Mouse (Mus musculus): ENCODE measurements around the gene Myl12a.
A peak's percentile ranks its signal among the peaks of the same experiment; 100 is the strongest.
"Not testable (repeated sequence)": the region's sequence is repeated elsewhere in the genome, so short reads cannot be mapped to it uniquely, and the experiment has no call there.

The Myl12a gene

DNA sequence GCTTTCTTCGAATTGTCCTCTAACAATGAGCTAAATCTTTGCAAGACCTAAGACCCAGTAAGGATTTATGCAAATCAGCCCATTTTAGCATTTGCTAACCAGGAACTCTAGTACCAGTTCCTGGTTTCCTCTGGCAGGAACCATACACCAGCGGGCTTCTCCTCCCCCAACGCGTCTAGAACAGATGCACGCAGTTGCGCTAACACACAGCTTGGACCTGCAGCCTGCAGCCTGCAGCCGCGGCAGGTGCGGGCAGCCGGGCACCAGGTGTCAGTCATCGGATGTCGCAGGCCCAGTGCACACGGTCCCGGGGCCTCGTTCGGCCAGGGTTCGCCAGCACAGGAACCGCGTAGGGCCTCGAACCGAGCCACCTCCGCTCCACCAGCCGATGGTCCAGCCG, 12.7 kb downstream of the Myl12a start:
- peak; percentile 59 to 67 for DNase-seq (ENCODE audit: low spot score in 2 of 2)

DNA sequence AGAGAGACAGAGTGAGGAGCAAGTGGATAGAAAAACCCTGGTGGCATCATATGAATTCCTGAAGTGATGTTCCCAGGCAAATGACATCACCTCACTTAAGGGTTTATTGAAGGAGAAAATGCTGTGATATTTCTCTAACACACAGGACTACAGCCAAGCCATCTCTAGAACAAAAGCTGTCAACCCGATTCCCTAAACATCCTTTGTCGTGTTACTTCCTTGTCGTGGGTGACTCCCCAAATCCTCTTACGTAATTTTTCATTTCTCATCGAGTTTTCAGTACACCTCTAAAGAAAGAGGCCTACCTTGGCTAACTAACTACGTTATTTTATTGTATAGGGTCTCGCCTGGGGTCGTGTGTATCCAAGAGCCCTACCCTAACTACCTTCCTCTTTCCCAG, 13.2 kb downstream of the Myl12a start:
- no peak for DNase-seq (ENCODE audit: low spot score in 2 of 2)

DNA sequence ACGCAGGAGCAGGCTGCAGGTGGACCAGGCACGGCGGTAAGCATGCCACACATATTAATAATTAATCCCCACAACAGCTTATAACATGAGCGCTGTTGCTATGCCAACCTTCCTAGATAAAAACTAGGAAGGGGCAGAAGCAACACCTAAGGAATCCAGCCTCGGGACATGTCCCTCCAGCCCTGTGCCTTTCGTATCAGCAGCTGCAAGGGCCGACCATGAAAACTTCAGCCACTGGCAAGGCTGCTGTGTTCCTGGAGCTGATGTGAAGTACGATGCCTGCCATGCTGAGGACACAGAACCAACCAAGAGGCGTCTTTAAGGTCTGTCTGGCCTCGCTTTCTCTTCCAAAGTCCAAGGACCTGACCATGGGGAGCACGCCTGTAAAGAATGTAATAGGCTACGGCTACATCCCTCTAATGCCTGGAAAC, 14.3 kb downstream of the Myl12a start:
- DNase-seq (ENCODE audit: low spot score in 2 of 2), result no peak

DNA sequence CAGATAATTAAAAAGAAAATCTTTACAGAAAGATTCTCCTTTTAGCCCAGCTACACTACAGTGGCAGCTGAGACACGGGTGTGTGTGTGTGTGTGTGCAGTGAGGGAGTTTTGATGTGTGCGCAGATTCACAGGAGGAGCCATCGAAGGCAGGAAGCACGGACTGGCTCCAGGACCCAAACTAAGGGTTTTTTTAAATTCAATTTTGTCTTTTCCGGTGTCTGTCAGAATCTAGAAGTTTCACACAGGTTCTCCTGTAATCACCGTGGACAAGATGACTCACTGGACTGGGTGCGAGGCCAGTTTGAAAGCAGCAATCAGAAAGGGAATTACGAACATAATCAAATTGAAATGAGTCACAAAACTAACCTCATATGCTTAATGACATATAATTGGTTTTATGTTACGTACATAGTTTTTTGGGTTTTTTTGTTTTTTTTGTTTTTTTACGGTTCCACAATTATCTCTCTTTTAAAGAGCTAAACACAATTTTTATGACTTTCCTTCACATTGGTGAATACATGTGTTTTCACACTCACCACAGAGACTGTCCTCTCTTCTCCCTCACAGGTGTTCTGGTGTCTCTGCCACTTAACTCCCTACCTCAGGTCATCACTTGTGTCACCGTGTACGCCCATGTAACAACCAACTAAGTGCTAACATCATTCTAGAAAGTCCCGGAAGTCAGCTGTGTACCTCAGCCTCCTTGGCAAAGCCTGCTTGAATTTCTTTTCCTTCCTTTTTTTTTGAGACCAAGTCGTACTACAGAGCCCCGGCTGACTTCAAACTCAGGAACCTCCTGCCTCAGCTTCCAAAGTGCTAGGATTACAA, 15.6 kb downstream of the Myl12a start:
- no peak for DNase-seq (ENCODE audit: low spot score in 2 of 2)

DNA sequence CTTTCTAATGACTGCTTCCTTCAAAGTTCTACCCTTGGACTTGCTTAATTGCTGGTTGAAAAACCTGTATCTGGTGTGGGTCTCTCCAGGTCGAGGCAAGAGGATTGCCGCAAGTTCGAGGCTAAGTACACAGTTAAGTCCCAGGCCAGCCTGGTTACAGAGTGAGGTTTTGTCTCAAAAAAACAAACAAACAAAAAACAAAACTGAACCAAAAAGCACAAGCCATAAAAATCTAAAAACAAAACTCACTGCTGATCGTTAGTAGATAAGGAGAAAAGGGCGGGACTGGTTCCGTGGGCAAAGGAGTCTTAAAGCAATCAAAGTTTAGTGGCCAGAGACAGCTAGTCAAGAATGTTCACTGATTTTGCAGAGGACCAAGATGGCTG, 16.3 kb downstream of the Myl12a start:
- no peak for DNase-seq (ENCODE audit: low spot score in 2 of 2)

DNA sequence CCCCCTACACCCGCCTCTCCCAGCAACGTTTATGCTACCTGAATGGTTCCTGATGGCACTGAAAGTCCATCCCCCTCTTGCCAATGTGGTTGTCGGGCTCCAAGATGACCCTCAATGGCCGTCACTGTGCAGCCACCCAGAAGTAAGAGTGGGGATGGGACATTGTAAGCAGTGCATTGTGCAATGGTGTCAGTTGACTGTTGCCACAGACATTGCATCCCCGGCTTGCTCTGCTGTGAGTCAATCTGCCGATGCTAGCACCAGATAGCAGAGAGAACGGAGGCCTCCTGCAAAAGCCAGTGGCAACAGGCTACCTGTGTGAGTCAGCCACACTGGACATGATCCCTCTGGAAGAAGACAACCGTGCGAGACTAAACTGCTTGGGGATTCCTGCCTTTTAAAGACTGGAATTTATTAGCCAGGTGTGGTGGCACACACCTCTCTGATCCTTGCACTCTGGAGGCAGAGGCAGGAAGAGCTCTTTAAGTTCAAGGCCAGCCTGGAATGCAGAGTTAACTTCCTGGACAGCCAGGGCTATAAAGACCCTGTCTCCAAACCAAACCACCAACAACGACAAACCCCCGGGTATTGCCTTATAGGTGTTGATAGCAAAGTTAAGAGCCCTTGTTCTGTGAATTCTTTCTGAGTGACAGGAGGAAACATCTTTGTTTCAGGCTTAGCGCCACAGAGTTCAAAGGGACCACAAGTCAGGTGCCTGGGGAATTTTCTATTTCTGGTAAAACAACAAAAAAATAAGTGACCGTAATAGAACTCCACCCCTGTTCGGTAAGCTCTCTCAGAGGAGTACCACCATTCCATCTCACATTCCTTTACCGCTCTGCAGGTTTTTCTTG, 16.9 kb downstream of the Myl12a start:
- no peak for DNase-seq (ENCODE audit: low spot score in 2 of 2)

DNA sequence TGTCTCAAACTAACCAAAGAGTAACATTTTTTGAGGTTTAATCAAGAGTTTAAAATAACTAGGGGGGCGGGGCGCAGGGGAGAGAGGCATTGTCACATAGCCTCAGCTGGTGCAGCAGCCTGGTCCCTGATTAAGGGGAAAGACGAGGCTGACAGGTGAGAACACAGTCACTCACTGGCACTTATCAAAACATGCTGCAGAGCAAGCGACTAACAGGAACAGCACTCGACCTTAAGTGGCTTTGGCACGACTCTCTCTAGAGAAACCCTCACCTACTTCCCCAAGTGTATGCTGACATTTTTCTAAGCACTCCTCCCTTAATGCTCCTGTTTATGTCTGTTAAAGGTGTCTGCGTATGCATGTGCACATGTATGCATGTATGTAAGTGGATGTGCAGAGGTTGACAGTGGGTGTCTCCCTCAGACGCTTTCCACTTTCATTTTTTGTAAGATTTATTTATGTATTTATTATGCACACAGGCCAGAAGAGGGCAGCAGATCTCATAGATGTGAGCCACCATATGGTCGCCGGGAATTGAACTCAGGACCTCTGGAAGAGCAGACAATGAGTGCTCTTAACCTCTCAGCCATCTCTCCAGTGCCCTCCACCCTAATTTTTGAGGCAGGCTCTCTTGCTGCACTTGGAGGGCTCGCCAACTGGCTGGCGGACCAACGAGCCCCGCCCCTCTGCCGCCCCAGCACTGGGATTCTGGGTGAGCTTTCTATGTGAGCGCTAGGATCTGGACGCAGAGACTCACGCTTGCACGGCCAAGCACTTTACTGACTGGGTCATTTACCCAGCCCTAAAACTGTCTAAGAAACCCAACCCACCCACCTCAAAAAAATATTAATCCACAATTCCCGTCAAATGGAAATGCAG, 23.1 kb downstream of the Myl12a start:
- DNase-seq (ENCODE audit: low spot score in 2 of 2), result no peak

DNA sequence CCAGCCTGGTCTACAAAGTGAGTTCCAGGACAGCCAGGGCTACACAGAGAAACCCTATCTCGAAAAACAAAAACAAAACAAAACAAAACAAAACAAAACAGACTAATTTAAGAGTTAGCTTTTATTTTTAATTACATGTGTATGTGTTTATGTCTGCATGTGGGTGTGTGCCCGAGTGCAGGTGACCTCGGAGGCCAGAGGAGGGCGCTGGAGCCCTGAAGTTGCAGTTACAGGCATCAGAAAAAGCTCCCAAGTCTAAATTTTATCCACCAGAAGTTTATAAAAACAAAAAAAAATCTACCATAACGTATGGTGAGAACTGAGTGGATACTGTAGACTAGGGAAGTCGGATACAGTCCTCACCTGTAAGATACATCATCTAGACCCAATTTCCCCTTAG, 24.9 kb downstream of the Myl12a start:
- DNase-seq (ENCODE audit: low spot score in 2 of 2), result no peak

DNA sequence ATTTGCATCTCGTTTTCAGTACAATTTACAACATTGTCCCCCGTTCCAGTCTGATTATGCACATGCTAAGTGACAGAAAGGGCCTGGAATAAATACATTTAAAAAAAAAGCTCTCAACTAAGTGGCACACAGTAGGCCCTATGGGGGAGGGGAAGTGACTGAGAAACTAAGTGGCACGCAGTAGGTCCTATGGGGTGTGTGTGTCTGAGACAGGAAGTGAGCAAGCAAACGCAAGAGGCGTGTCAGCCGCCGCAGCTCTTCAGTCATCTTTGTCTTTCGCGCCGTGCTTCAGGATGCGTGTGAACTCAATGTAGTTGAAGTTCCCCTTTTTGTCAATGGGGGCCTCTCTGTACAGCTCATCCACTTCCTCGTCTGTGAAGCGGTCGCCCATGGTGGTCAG, 28.6 kb downstream of the Myl12a start:
- not testable (repeated sequence) for DNase-seq (ENCODE audit: low spot score in 2 of 2)

DNA sequence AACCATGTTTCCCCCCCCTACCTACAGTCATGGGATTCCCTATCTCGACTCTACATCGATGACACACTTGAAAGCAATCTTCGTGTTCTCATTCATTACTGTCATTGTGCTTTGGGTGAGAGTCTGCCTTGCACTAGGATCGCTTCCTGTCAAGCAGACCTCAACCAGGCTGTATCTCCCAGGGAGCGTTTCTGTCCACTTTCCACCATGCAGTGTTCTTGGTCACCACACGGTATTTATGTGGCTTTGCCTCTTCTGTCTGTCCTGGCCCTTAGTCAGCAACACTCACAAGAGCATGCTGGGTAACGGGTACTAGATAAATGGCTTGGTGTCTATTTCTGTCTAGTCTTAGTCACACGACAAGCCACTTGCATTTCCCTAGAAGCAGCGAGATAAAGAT, 29.3 kb downstream of the Myl12a start:
- DNase-seq (ENCODE audit: low spot score in 2 of 2), result no peak

DNA sequence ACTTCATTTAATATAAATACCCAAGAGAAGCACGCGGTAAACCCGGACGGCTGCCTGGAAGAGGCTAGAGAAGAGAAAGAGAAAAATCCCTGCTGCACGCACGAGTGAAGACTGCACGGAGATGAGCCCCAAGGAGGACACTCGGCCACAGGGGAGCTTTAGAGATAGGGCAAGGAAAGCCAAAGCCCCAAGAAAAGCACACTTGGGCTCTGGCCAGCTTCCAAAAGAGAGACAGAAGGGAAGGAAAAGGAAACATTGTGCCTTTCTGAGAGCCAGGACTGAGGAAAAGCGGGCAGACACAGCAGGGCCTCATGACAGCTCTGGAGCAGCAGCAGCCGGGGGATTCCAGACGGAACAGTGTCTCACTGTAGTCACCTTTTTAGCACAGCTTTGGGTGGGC, 31.5 kb downstream of the Myl12a start:
- DNase-seq (ENCODE audit: low spot score in 2 of 2), result no peak

DNA sequence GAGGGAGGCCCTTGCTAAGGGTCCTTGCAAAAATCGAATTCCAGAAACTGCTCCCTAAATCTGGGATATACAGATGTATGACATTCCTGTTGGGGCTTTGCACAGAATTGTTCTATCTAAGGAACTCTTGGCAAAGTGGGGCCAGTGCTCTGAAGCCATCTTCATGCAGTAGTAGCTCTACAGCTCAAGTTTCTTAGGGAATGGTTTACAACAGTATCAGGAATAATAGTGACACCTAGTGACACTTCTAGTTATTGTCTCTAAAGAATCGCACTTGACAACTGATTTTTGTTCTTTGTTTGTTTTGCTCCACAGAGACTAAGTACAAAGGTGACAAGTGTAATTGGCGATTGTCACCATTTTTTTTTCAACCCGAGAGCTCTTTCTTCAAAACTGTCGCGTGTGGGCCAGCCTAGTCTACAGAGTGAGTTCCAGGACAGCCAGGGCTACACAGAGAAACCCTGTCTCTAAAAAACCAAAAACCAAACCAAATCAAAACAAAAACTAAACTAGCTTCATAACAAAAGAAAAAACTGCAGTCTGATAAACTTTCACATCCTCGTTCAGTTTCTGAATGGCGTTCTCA, 34.0 kb downstream of the Myl12a start:
- DNase-seq (ENCODE audit: low spot score in 2 of 2), result no peak

DNA sequence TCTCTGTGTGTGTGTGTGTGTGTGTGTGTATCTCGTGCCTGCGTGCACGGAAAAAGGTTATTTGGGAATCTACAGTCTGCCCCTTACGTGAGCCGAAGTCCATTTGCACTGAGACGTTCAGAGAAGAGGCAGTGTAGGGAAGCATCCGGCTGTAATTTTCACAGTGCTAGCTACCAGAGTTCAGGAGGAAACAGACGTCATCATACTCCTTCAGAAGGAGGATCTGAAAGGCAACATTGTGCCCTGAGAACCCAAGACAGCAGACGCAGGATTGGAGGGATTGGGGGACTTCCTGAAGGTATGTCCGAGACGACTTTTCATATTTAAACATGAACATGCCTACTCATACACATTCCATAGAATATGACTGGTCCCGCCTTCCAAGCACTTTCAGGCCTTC, 35.0 kb downstream of the Myl12a start:
- no peak for DNase-seq (ENCODE audit: low spot score in 2 of 2)

DNA sequence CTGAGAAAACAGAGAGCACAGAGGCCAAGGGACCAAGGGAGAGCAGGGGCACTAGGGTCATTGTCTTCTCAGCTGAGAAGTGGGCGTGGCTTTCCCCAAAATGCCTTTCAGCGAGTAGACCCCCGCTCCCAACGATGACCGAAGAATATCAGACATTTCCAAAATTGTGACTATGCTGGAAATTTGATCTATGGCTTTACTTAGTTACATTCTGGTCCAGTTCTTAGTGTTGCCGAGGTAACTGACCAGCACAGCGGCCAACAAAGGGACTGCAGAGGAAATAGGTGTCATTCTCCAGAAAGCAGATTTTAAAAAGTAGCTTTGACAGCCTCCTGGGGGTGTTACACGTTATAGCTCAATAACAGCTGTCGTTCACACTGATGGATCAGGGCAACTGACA, 35.5 kb downstream of the Myl12a start:
- no peak for DNase-seq (ENCODE audit: low spot score in 2 of 2)

DNA sequence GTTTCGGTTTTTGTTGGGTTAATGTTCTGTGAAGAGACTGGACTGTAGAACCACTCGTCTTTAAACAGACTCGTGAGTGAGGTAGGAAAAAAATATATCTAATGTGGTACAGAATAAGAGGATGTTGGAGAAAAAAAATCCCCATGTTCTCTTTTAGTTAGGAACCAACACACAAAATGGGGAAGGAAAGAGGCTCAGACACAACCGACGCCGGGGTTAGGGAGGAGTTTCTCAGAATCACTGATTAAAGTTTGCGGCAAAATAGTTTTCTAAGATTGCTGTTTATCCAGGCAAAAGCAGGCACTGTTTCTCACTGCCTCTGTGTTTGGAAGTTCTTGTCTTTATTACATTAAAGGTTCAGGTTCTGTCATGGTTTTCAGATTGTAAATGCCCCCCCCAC, 36.6 kb downstream of the Myl12a start:
- DNase-seq (ENCODE audit: low spot score in 2 of 2), result no peak

DNA sequence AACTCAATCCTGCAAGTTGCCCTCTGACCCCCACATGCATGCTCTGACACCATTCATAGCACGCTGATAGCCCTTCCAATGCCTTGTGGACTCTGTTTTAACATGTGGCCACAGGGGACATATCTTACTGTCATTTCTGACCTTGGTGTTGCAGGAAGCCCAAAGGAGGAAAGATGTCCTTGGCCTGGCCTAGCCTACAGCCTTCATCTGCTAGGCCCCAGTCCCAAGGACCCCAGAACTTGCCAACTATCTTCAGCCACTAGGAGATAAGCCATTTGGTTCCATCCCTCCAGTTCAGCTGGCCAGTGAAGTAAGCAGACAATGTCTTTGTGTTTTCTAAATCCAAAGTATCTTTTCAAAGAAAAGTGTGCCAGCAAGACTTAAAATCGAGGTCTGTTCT, 37.4 kb downstream of the Myl12a start:
- no peak for DNase-seq (ENCODE audit: low spot score in 2 of 2)

DNA sequence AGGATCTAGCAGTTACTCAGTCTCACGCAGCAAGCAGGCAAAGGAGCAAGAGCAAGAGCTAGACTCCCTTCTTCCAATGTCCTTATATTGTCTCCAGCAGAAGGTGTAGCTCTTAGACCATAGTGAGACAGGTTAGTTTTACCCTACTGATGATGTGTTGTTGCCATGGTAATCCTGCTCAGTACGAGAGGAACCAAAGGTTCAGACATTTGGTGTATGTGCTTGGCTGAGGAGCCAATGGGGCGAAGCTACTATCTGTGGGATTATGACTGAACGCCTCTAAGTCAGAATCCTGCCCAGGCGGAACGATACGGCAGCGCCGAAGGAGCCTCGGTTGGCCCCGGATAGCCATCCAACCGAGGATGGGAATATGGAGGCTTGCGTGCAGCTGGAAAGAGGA, 39.1 kb downstream of the Myl12a start:
- peak; percentile 92 for DNase-seq (ENCODE audit: low spot score in 2 of 2)

DNA sequence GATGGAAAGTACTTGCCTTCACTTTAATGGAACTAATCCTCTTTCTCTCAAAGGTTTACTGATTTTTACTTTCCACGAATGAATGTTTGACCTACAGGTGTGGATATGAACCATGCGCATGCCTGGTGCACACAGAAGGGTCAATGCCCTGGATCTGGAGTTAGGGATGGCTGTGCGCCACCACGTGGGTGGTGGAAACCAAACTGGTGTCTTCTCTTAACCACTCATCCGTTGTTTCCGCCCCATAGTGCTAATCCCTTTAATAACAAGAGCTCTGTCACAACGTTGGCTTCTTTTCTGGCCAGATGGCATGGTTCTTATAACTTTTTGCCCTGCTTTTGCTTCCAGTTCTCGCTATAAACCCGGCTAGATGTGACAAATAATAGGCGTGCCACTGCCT, 51.4 kb downstream of the Myl12a start:
- no peak for DNase-seq (ENCODE audit: low spot score in 2 of 2)

DNA sequence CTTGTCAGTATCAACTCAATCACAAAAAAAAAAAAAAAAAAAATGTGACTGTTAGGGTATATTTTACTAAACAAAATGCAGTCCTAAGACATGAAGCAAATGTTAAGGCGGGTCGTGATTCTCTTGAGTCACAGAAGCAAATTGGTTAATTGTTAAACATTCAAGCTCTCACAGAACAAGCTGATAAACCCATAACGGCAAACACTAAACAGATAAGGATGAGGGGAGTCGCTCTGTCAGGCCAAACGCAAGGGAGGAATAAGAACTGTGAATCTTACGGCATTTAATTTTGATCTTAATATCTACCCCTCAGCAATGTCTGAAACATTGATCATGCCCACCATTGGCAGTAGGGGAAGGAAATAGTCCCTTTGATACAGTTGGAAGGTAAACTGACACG, 53.5 kb downstream of the Myl12a start:
- DNase-seq (ENCODE audit: low spot score in 2 of 2), result no peak

DNA sequence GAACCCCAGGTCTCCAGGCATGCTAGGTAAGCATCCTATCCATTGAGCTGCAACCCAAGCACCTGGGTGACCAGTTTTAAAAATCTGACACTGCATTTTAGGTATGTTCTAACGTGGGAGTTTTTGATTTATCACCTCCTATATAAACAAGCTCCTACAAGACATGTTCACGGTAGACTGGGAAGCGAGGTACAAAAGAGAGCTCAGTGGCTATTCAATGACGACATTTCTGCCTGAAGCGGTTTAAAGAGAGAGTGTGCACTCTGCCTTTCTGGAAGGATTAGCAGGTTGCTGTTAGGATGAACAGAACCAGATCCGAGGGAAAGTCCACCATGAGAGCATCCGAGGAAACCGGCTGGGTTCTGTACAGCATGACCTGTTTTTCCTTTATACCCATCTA, 54.0 kb downstream of the Myl12a start:
- DNase-seq (ENCODE audit: low spot score in 2 of 2), result no peak

DNA sequence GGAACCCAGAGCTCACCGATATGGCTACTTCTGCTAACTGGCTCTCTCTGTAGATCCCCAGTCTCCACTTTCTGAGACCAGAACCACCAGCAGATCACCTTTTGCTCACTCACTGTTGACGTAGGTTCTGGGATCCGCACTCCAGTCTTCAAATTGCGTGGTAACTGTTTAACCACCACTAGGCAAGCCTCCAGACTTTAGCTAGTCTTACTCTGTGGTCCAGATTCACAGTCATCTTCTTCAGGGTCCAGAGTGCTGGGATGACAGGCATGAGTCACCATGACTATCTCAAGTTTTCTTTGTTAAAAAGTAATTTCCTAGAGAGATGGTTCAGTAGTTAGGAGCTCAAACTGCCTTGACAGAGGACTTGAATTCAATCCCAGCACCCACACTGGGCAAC, 58.9 kb downstream of the Myl12a start:
- DNase-seq (ENCODE audit: low spot score in 2 of 2), result no peak
